Mouse (Mus musculus) hindbrain, embryonic 13.5 days (tissue): ENCODE results near the gene Gm4131. TPM values are rescaled to one million over a fixed set of nuclear protein-coding genes. Genes with fewer than 3 reads are reported as not detected.
"Not testable (repeated sequence)": the region's sequence is repeated elsewhere in the genome, so short reads cannot be mapped to it uniquely, and the experiment has no call there.

ENCODE experiments used
- ATAC-seq: fragments of 200-750 bp; cut with Nextera tagmentation; 2 replicates; pipeline ENCODE4 v1.8.0; 2017; ENCODE audit warnings: moderate TSS enrichment; ENCODE audit not compliant: low FRiP score
- H3K27ac ChIP-seq: fragments of 300-500 bp; sonication (generic); 2 replicates; pipeline ENCODE4 v1.5.1; 2015; ENCODE audit warnings: inconsistent platforms, mild to moderate bottlenecking, moderate library complexity
- H3K27me3 ChIP-seq: fragments of 300-500 bp; sonication (generic); 2 replicates; pipeline ENCODE4 v1.6.1; 2015; ENCODE audit warnings: mild to moderate bottlenecking, inconsistent platforms
- H3K36me3 ChIP-seq: fragments of 300-500 bp; sonication (generic); 2 replicates; pipeline ENCODE4 v1.6.1; 2015; ENCODE audit warnings: mild to moderate bottlenecking, inconsistent platforms
- H3K4me1 ChIP-seq: fragments of 300-500 bp; sonication (generic); replicated peaks from 2 replicates; pipeline ENCODE4 v1.6.1; 2015; ENCODE audit warnings: inconsistent platforms
- H3K4me2 ChIP-seq: fragments of 300-500 bp; sonication (generic); 2 replicates; pipeline ENCODE4 v1.6.1; 2015; ENCODE audit warnings: inconsistent platforms, mild to moderate bottlenecking, moderate library complexity
- H3K4me3 ChIP-seq: fragments of 300-500 bp; sonication (generic); 2 replicates; pipeline ENCODE4 v1.5.1; 2015; ENCODE audit warnings: mild to moderate bottlenecking, inconsistent platforms
- H3K9ac ChIP-seq: fragments of 300-500 bp; sonication (generic); 2 replicates; pipeline ENCODE4 v1.6.1; 2015; ENCODE audit warnings: mild to moderate bottlenecking, inconsistent platforms
- H3K9me3 ChIP-seq: fragments of 300-500 bp; sonication (generic); 2 replicates; pipeline ENCODE4 v1.6.1; 2016; ENCODE audit warnings: inconsistent platforms
- WGBS: fragments of 180-500 bp; shearing (Covaris S2); methylation state at CpG from one replicate; pipeline ENCODE4 v1.1.7; 2015; 5-methylcytosine and 5-hydroxymethylcytosine counted together
- polyA plus RNA-seq: library from polyadenylated mRNA; unstranded; fragments of >200 nt; fragmentation: Nextera tagmentation; extraction: Ambion mirVana; gene quantifications from 2 replicates; pipeline ENCODE4 v1.2.1, GENCODE M21; 2015

The Gm4131 gene
- polyA plus RNA-seq, result 0.23 and 0.30 TPM in 2 replicates

DNA sequence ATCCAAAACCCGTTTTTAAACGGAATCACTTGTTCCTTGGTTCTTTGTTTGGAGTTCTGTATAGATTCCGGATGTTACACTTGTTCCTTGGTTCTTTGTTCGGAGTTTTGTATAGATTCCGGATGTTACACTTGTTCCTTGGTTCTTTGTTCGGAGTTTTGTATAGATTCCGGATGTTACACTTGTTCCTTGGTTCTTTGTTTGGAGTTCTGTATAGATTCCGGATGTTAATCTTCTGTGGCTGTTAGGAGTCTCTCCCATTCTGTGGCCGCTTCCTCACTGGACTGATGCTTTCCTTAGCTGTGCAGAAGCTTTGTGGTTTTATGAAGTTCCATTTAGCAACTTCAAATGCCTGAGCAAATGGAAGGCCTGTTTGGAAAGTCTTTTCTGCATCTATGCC lies at the start of gene Gm4131:
Gene Gm4131 (minus strand): TSS at position 101 of the 400 bp plus-strand sequence.
- H3K9ac ChIP-seq, H3K4me2 ChIP-seq, H3K4me3 ChIP-seq, ATAC-seq, H3K9me3 ChIP-seq, H3K36me3 ChIP-seq, H3K27ac ChIP-seq, H3K27me3 ChIP-seq: not testable (repeated sequence)
- H3K4me1 ChIP-seq, result peaks cover 17% of the 10 kb centered on the region
- 55% methylated on average over 9 of the region's 9 CpGs for WGBS

DNA sequence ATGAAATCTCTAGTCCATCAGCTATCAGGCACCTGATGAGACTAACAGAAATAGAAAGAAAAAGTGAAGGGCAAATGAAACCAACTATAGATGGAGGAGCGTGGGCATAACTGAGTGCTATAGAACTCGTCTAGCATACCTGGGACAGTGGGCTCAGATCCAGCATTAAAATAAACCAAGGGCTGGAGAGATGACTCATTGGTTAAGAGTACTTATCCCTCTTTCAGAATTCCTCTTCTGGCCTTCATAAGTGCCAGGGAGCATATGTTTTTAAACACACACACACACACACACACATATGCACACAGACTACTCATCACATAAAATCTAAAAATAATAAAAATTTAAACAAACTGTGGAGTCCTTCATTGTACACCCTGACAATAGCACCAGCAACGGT lies 43.2 kb upstream of the Gm4131 start:
- 84% methylated on average over 3 of the region's 3 CpGs for WGBS
- no peak overlapping the region for H3K9ac ChIP-seq
- H3K27me3 ChIP-seq, result no peaks in the 10 kb centered on the region

DNA sequence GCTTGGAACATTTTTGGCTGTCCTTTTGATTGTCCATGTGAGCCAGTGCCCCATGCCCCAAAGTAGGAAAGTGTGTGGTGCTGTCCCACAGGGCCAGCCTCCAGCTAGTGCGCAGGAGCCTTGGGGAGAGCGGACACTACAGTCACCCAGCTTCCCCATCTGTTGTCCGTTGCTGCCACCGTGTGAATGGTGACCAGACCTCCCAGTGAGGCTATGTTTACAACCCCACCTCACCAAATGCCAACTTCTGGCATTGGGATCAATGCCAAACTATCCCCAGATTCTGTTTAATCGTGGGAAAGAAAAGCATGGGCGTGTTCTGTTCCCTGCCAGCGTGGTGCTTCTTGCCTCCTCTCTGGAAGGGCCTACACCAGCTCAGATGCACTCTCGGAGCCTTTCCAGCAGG lies 41.1 kb upstream of the Gm4131 start:
- Histone ChIP-seq H3K9me3 (no peaks in the 10 kb centered on the region), H3K36me3 (peaks cover 17% of the 10 kb centered on the region), H3K27me3 (no peaks in the 10 kb centered on the region), H3K9ac (no peak overlapping the region), H3K4me1 (peaks cover 3% of the 10 kb centered on the region; the same call in 1 of the 2 replicates), H3K4me3 (no peak overlapping the region), H3K4me2 (no peak overlapping the region), H3K27ac (no peak overlapping the region)
- WGBS, result 68% methylated on average over 8 of the region's 8 CpGs
- 0 out of 2 replicates have a peak, but pooled peaks have one; percentile 52 for ATAC-seq

More for the DNA sequence above, 43.2 kb upstream of the Gm4131 start:
- peaks cover 17% of the 10 kb centered on the region for H3K36me3 ChIP-seq
- H3K4me1 ChIP-seq, result no peaks in the 10 kb centered on the region
- H3K27ac ChIP-seq, result no peak overlapping the region
- no peak overlapping the region for H3K4me3 ChIP-seq
- no peaks in the 10 kb centered on the region for H3K9me3 ChIP-seq
- H3K4me2 ChIP-seq, result no peak overlapping the region
- no peak for ATAC-seq

DNA sequence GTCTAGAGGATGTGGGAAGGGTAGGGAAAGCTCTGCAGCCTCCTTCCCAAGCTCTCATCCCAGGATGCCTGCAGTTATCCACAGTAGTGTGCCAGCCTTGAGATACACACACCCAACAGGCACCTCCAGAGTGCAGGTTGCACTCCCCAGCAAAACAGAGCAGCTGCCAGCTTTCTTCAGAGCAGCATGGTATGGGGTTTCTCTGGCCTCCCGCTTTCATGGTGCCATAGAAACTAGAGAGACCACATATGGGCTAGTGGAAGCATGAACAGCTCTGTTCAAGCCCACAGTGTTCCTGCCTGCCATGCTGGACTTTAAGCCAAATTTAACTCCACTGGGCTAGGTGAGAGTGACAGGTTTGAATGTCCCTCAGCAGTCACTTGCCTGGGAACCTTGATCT lies 36.1 kb upstream of the Gm4131 start:
- no peak overlapping the region for H3K4me2 ChIP-seq
- H3K4me3 ChIP-seq, result no peak overlapping the region
- 94% methylated on average over 1 of the region's 1 CpGs for WGBS
- no peak for ATAC-seq
- H3K27me3 ChIP-seq, result no peaks in the 10 kb centered on the region
- peaks cover 14% of the 10 kb centered on the region for H3K36me3 ChIP-seq
- H3K9ac ChIP-seq, result no peak overlapping the region
- no peak overlapping the region; the same call in 1 of the 2 replicates for H3K27ac ChIP-seq
- no peaks in the 10 kb centered on the region for H3K9me3 ChIP-seq
- peaks cover 24% of the 10 kb centered on the region for H3K4me1 ChIP-seq

DNA sequence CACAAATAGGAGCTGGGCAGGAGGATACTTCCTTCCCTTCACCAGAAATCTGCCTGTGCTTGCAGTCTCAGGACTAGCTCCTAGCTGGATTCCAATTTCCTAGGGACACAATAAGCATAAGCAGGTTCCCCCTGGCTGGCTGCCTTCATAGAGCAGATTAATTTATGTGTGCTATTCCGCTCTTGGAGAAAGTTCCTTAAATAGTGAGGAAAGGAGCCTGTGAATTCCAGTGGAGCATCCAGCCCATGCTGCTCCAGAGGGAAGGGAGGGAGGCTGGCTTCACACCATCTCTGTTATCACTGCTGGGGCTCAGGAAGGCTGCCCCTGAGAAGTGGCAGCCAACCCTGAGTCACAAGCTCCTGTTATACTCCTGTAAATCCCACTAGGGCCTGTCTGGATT lies 35.5 kb upstream of the Gm4131 start:
- no peak overlapping the region for H3K4me3 ChIP-seq
- peaks cover 12% of the 10 kb centered on the region for H3K36me3 ChIP-seq
- no peaks in the 10 kb centered on the region for H3K9me3 ChIP-seq
- H3K9ac ChIP-seq, result peak overlapping the region; percentile 31; the same call in 1 of the 2 replicates
- ATAC-seq, result no peak
- peak overlapping the region; percentile 48; the same call in 1 of the 2 replicates for H3K27ac ChIP-seq
- peaks cover 28% of the 10 kb centered on the region for H3K4me1 ChIP-seq
- WGBS, result 64% methylated on average over 1 of the region's 1 CpGs
- no peak overlapping the region for H3K4me2 ChIP-seq
- H3K27me3 ChIP-seq, result no peaks in the 10 kb centered on the region

DNA sequence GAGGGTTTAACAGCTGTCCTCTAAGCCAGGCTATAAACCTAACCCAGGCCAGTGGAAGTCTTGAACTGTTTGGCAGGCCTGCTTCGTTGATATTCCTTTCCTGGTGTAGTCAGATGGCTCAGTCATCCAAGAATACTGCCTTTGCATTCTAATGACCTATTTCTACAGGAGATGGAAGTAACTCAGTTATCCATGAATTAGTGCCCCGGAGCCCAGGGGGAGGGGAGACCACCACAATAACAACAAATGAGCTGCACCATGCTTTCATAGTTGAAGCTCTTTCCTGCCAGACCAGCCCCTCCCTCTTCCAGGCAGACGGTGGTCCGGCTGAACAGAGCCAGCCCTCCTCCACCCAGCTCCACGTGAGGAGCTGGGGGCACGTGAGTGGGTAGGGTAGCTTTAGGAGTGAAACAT lies 33.4 kb upstream of the Gm4131 start:
- H3K27ac ChIP-seq, result peak overlapping the region; percentile 64; the same call in 1 of the 2 replicates
- WGBS, result 30% methylated on average over 6 of the region's 6 CpGs
- H3K4me2 ChIP-seq, result no peak overlapping the region
- H3K9me3 ChIP-seq, result no peaks in the 10 kb centered on the region
- H3K4me1 ChIP-seq, result peaks cover 31% of the 10 kb centered on the region
- peak; percentile 73 for ATAC-seq
- H3K4me3 ChIP-seq, result no peak overlapping the region
- no peak overlapping the region for H3K9ac ChIP-seq
- no peaks in the 10 kb centered on the region; the same call in 1 of the 2 replicates for H3K36me3 ChIP-seq
- H3K27me3 ChIP-seq, result no peaks in the 10 kb centered on the region

DNA sequence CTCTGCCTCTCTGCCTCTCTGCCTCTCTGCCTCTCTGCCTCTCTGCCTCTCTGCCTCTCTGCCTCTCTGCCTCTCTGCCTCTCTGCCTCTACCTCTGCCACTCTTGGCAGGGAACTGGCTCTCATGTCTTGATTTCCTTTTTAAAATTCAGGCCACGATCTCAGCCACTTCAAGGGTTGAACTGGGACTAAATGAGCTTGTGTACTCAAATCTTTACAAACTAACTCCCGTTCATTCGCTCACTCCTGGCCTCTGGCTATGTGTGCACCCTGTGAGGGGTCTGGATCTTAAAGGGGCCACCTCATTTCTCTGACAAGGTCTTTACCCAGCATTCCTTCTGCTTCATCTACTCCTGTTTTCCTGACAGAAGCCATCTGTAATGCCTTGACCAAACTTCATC lies 18.6 kb upstream of the Gm4131 start:
- Histone ChIP-seq H3K4me3 (no peak overlapping the region), H3K9ac (no peak overlapping the region), H3K27ac (peak overlapping the region; percentile 72), H3K9me3 (no peaks in the 10 kb centered on the region), H3K4me2 (no peak overlapping the region), H3K4me1 (peaks cover 39% of the 10 kb centered on the region), H3K36me3 (peaks cover 15% of the 10 kb centered on the region), H3K27me3 (no peaks in the 10 kb centered on the region)
- peak; percentile 72 for ATAC-seq
- 12% methylated on average over 3 of the region's 3 CpGs for WGBS

DNA sequence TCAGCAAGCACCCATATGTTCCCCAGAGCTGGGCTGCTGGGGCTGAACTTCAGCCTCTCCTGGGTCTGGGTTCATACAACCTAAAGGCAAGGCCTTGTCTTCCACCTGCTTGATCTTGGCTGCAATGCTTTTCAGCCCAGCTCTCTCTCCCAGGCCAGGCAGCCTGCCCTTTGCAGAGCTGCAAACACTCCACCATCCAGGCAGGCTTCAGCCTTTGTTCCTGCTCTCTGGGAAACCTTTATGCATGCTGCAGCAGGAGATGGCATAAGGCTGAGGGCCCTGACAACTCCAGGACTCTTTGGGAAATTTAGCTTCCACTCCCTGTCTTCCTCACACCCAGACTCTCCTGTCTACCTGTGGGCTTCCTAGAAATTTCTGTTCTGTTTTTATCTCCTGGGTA lies 17.9 kb upstream of the Gm4131 start:
- H3K9ac ChIP-seq, result peak overlapping the region; percentile 40
- 0 out of 2 replicates have a peak, but pooled peaks have one; percentile 31 for ATAC-seq
- no peaks in the 10 kb centered on the region for H3K9me3 ChIP-seq

DNA sequence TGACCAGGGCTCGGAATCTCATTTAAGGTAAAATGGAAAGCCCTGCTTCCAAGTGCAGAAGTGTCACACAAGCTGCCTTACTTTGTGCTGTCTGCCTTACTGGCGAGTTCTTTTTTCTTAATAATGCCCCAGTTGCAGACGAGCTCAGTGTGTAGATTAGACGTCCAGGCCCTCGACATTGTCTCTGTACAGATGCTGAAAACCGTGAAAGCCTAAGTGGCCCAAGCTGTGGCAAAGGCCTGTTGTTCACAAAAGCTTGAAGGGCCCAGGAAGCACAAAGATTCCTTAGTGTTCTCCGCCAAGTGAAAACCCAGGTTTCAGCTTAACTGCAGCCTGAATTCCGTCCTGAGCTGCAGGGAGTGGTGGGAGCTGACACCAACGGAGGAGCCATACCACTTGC lies 15.0 kb upstream of the Gm4131 start:
- no peak for ATAC-seq
- WGBS, result 36% methylated on average over 9 of the region's 9 CpGs
- peak overlapping the region; percentile 36 for H3K27ac ChIP-seq
- H3K9ac ChIP-seq, result no peak overlapping the region
- no peak overlapping the region for H3K4me2 ChIP-seq
- H3K9me3 ChIP-seq, result no peaks in the 10 kb centered on the region
- H3K4me1 ChIP-seq, result peaks cover 39% of the 10 kb centered on the region
- H3K36me3 ChIP-seq, result no peaks in the 10 kb centered on the region
- no peaks in the 10 kb centered on the region for H3K27me3 ChIP-seq
- no peak overlapping the region for H3K4me3 ChIP-seq

More for the DNA sequence above, 17.9 kb upstream of the Gm4131 start:
- H3K4me1 ChIP-seq, result peaks cover 39% of the 10 kb centered on the region
- no peak overlapping the region for H3K4me3 ChIP-seq
- peak overlapping the region; percentile 72 for H3K27ac ChIP-seq
- no peak overlapping the region for H3K4me2 ChIP-seq
- H3K36me3 ChIP-seq, result peaks cover 15% of the 10 kb centered on the region
- no peaks in the 10 kb centered on the region for H3K27me3 ChIP-seq

DNA sequence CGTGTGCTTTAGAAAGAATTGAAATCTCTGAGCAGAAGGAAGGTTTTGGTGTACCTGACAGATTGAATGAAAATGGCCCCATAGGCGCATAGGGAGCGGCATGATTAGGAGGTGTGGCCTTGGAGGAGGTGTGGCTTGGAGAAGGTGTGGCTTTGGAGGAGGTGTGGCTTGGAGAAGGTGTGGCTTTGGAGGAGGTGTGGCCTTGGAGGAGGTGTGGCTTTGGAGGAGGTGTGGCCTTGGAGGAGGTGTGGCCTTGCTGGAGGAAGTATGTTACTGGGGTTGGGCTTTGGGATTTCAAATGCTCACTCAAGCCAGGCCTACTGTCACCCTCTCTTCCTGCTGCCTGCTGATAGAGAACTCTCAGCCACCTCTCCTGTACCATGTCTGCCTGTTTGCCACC lies 14.2 kb upstream of the Gm4131 start:
- WGBS, result 89% methylated on average over 3 of the region's 3 CpGs
- H3K4me1 ChIP-seq, result peaks cover 39% of the 10 kb centered on the region

DNA sequence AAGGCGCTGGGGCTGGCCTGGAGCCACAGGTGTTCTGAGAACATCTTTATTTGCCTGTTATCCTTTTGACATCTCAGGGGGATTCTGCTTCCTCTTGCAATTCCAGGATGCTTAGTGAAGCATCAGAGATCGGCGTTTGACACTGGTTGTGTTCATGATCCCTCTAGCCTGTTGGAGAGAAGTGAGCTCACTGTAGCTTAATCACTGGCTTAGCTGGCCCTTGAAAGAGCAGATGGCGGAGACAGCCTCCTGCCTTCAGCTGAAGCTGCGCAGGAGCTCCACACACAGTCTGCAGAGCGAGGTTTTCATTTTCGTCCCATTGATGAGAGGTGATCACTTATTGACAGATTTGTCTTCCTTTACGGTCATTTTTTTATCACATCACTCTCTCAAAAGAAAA lies 9.1 kb upstream of the Gm4131 start:
- H3K4me2 ChIP-seq, result no peak overlapping the region
- H3K9me3 ChIP-seq, result no peaks in the 10 kb centered on the region
- no peak overlapping the region for H3K9ac ChIP-seq
- peaks cover 4% of the 10 kb centered on the region for H3K4me1 ChIP-seq
- H3K36me3 ChIP-seq, result no peaks in the 10 kb centered on the region
- no peaks in the 10 kb centered on the region for H3K27me3 ChIP-seq
- ATAC-seq, result no peak
- H3K27ac ChIP-seq, result no peak overlapping the region
- 70% methylated on average over 8 of the region's 8 CpGs for WGBS
- no peak overlapping the region for H3K4me3 ChIP-seq

More for the DNA sequence above, 14.2 kb upstream of the Gm4131 start:
- Histone ChIP-seq H3K27me3 (no peaks in the 10 kb centered on the region), H3K9me3 (no peaks in the 10 kb centered on the region), H3K27ac (no peak overlapping the region; the same call in 1 of the 2 replicates), H3K4me2 (no peak overlapping the region), H3K36me3 (no peaks in the 10 kb centered on the region), H3K9ac (no peak overlapping the region), H3K4me3 (no peak overlapping the region)
- no peak for ATAC-seq

DNA sequence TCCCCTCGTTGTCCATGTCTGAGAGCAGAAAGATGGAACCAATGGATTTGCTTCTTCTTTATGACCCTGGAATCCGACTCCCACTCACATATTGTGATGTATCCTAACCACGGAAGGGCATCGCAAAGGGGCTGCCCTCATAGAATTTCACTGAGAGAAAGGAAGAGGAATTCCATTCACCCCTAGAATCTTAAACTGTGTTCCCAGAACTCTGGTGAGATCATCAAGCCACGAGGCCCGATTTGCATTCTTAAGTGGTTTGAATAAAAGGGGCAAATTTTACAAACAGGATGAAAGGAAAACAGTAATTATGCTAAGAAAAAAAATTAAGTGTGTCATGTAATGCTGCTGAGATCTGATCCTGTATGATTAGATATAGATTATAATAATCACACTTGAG lies 8.2 kb upstream of the Gm4131 start:
- Histone ChIP-seq H3K27me3 (no peaks in the 10 kb centered on the region), H3K27ac (no peak overlapping the region), H3K4me1 (peaks cover 4% of the 10 kb centered on the region), H3K9ac (no peak overlapping the region), H3K4me2 (no peak overlapping the region), H3K9me3 (no peaks in the 10 kb centered on the region), H3K36me3 (no peaks in the 10 kb centered on the region), H3K4me3 (no peak overlapping the region)
- ATAC-seq, result no peak
- 56% methylated on average over 6 of the region's 6 CpGs for WGBS

DNA sequence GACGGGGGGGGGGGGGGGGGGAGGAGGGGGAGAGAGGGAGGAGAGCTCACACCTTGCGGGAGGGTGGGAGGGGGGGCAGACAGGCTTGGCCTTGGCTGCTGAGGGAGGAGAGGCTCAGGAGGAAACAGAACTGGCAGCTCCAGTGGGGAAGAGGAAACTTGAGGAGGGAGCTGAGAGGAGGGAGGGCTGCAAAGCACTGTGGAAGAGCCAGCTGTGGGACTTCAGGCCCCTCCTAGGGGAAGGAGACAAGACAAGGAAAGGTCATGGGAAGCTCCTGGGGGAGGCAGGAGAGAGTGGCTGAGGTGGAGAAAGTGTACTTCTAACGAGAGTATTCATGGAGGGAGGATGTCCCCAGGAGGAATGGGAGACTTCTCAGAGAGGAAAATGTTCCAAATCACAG lies 6.7 kb upstream of the Gm4131 start:
- H3K9me3 ChIP-seq, result no peaks in the 10 kb centered on the region
- no peak overlapping the region for H3K4me2 ChIP-seq
- WGBS, result 0% methylated on average over 2 of the region's 3 CpGs
- no peaks in the 10 kb centered on the region for H3K27me3 ChIP-seq
- no peak overlapping the region for H3K4me3 ChIP-seq
- H3K27ac ChIP-seq, result no peak overlapping the region
- ATAC-seq, result no peak
- no peaks in the 10 kb centered on the region for H3K36me3 ChIP-seq
- peaks cover 10% of the 10 kb centered on the region for H3K4me1 ChIP-seq
- H3K9ac ChIP-seq, result no peak overlapping the region
